In genomic region chr1:139425006-139425405, GRCm38 (mm10) we compare ENCODE assay signal across 9 mouse cellular contexts. TPM values are rescaled to one million over a fixed set of nuclear protein-coding genes. Genes with fewer than 3 reads are reported as not detected.
DNase-seq lines count a peak whose midpoint lies in the region; ATAC-seq and TF ChIP-seq lines count a peak whose summit lies in the region.
"Had no signal": no experiment of that assay in that cellular context is flagged by ENCODE, and none has a peak within 500 bp of the region (broad histone marks: within the 10 kb centered on the region; RNA-seq: fewer than 3 reads in every experiment).

No protein-coding gene starts in this region.

- H3K4me2 ChIP-seq in heart, embryonic 16.5 days (ENCODE audit: low read depth, low read length): peak overlapping the region; percentile 78
- H3K4me2 ChIP-seq in midbrain, embryonic 15.5 days: peak overlapping the region; percentile 65

- no peak for TF ChIP-seq EP300 in heart, adult 2 months (IDR thresholded peaks at IDR 0.05; ENCODE audit: insufficient read depth, low read depth, low read length)

- WGBS in heart, embryonic 16.5 days: 30% methylated on average over 3 of the region's 3 CpGs
- 42% methylated on average over 3 of the region's 3 CpGs for WGBS in heart, adult 2 months
- WGBS in midbrain, embryonic 15.5 days: 31% methylated on average over 3 of the region's 3 CpGs

- TF ChIP-seq POLR2A in heart, adult 2 months (IDR thresholded peaks at IDR 0.05; ENCODE audit: insufficient read depth, low read depth, low read length): no peak
- no peak for TF ChIP-seq POLR2A in embryonic fibroblast, embryonic 13.5 days (IDR thresholded peaks at IDR 0.05; ENCODE audit: low read depth, low read length)

- intact Hi-C loops in heart, adult 2 months (cut with DNase I): loop anchor here (10.0 kb wide), 1 partner anchor 580 kb away; the partner anchor contains the start of gene Lhx9

- peaks cover 3% of the 10 kb centered on the region; the same call in 1 of the 2 replicates for H3K79me2 ChIP-seq in heart, adult 2 months (replicated peaks; ENCODE audit: control insufficient read depth, insufficient read depth, low read length)

- H3K27me3 ChIP-seq in heart, embryonic 16.5 days (ENCODE audit: control insufficient read depth, insufficient read depth, low read length): no peaks in the 10 kb centered on the region
- no peaks in the 10 kb centered on the region for H3K27me3 ChIP-seq in heart, adult 2 months (ENCODE audit: control insufficient read depth, insufficient read depth, low read length)
- H3K27me3 ChIP-seq in midbrain, embryonic 15.5 days (replicated peaks): no peaks in the 10 kb centered on the region

- no peak for DNase-seq in heart, adult 2 months
- DNase-seq in kidney, adult 9 months: peak; percentile 20
- DNase-seq in spleen, postnatal 14 days (ENCODE audit: low spot score in 2 of 2): no peak
- no peak for DNase-seq in frontal cortex, postnatal 25 days (ENCODE audit: low spot score in 2 of 2)
- no peak for DNase-seq in ovary, postnatal 14 days (ENCODE audit: low spot score)
- DNase-seq: cerebellum, postnatal 36 days had no signal

- peak overlapping the region; percentile 52 for H3K4me3 ChIP-seq in heart, embryonic 16.5 days (ENCODE audit: low read length)
- H3K4me3 ChIP-seq in heart, adult 2 months: no peak overlapping the region
- H3K4me3 ChIP-seq in embryonic fibroblast, embryonic 13.5 days (ENCODE audit: insufficient read depth, low read length): peak overlapping the region; percentile 30
- peak overlapping the region; percentile 35 for H3K4me3 ChIP-seq in midbrain, embryonic 15.5 days

- no peaks in the 10 kb centered on the region for H3K9me3 ChIP-seq in heart, embryonic 16.5 days (replicated peaks; ENCODE audit: control insufficient read depth, low read length)
- no peaks in the 10 kb centered on the region for H3K9me3 ChIP-seq in midbrain, embryonic 15.5 days

- no peak overlapping the region for H3K27ac ChIP-seq in heart, embryonic 16.5 days (ENCODE audit: low read length)
- no peak overlapping the region for H3K27ac ChIP-seq in heart, adult 2 months
- H3K27ac ChIP-seq in embryonic fibroblast, embryonic 13.5 days (ENCODE audit: insufficient read depth, low read length): no peak overlapping the region
- H3K27ac ChIP-seq in midbrain, embryonic 15.5 days: no peak overlapping the region

- peaks cover 26% of the 10 kb centered on the region for H3K4me1 ChIP-seq in heart, embryonic 16.5 days (ENCODE audit: control insufficient read depth, insufficient read depth, low read length)
- H3K4me1 ChIP-seq in heart, adult 2 months (ENCODE audit: control insufficient read depth, insufficient read depth, low read length): peaks cover 17% of the 10 kb centered on the region
- peaks cover 9% of the 10 kb centered on the region for H3K4me1 ChIP-seq in embryonic fibroblast, embryonic 13.5 days (ENCODE audit: control insufficient read depth, insufficient read depth, low read length)
- peaks cover 39% of the 10 kb centered on the region for H3K4me1 ChIP-seq in midbrain, embryonic 15.5 days

- peak overlapping the region; percentile 52 for H3K9ac ChIP-seq in heart, embryonic 16.5 days (ENCODE audit: low read length)
- no peak overlapping the region for H3K9ac ChIP-seq in heart, adult 2 months (ENCODE audit: low read depth, low read length)
- H3K9ac ChIP-seq in midbrain, embryonic 15.5 days: peak overlapping the region; percentile 17; the same call in 1 of the 2 replicates

- ATAC-seq in heart, embryonic 16.5 days (replicated peaks; ENCODE audit: extremely low read depth, insufficient read depth, low FRiP score): no peak
- no peak for ATAC-seq in midbrain, embryonic 15.5 days (replicated peaks)

- no peak for TF ChIP-seq CTCF in heart, adult 2 months (IDR thresholded peaks at IDR 0.05)
- no peak for TF ChIP-seq CTCF in embryonic fibroblast, embryonic 13.5 days (IDR thresholded peaks at IDR 0.05; ENCODE audit: borderline replicate concordance, insufficient read depth, low read length)

- peaks cover 10% of the 10 kb centered on the region for H3K36me3 ChIP-seq in heart, embryonic 16.5 days (ENCODE audit: control insufficient read depth, insufficient read depth)
- H3K36me3 ChIP-seq in heart, adult 2 months (ENCODE audit: control insufficient read depth, insufficient read depth, low read length): peaks cover 29% of the 10 kb centered on the region
- peaks cover 6% of the 10 kb centered on the region; the same call in 1 of the 2 replicates for H3K36me3 ChIP-seq in midbrain, embryonic 15.5 days (replicated peaks)

RNA-seq across cellular contexts. Expression of gene Zbtb41, which starts 2.9 kb away (rescaled TPM):
- 6.3 and 7.0 TPM in 2 replicates for polyA plus RNA-seq in heart, embryonic 16.5 days (2015; fragmentation: Nextera tagmentation; extraction: Ambion mirVana)
- 10 to 100 TPM; 20.5 to 23.4 TPM for total RNA-seq in heart, adult 2 months (2021)
- polyA plus RNA-seq in heart, adult 2 months (2012; rRNA removed): 2.9 and 8.5 TPM in 2 replicates
- 38.9 and 41.1 TPM in 2 replicates for polyA plus RNA-seq in embryonic fibroblast, embryonic 13.5 days (2011; ENCODE audit: insufficient read length, low read depth, missing spikeins)
- 18.3 and 18.7 TPM in 2 replicates for polyA plus RNA-seq in midbrain, embryonic 15.5 days (2015; fragmentation: Nextera tagmentation; extraction: Ambion mirVana)

RNA-seq across cellular contexts. Expression of gene Aspm, which starts 29.6 kb away (rescaled TPM):
- 9.8 and 10.3 TPM in 2 replicates for polyA plus RNA-seq in heart, embryonic 16.5 days (2015; fragmentation: Nextera tagmentation; extraction: Ambion mirVana)
- under 1 TPM; 0.25 to 0.29 TPM for total RNA-seq in heart, adult 2 months (2021)
- 0.08 and 0.12 TPM in 2 replicates for polyA plus RNA-seq in heart, adult 2 months (2012; rRNA removed)
- 11.7 and 21.4 TPM in 2 replicates for polyA plus RNA-seq in embryonic fibroblast, embryonic 13.5 days (2011; ENCODE audit: insufficient read length, low read depth, missing spikeins)
- polyA plus RNA-seq in midbrain, embryonic 15.5 days (2015; fragmentation: Nextera tagmentation; extraction: Ambion mirVana): 2.8 TPM in 2 replicates

RNA-seq across cellular contexts. Expression of gene Crb1, which starts 48.1 kb away (rescaled TPM):
- polyA plus RNA-seq in heart, embryonic 16.5 days (2015; fragmentation: Nextera tagmentation; extraction: Ambion mirVana): 0.12 and 0.27 TPM in 2 replicates
- 1 to 10 TPM in 1 of 2 experiments, under 1 TPM in 1; 0.41 to 1.4 TPM for total RNA-seq in heart, adult 2 months (2021)
- 0.10 and 0.79 TPM in 2 replicates for polyA plus RNA-seq in heart, adult 2 months (2012; rRNA removed)
- polyA plus RNA-seq in embryonic fibroblast, embryonic 13.5 days (2011; ENCODE audit: insufficient read length, low read depth, missing spikeins): not detected in 2 replicates
- 2.4 and 3.0 TPM in 2 replicates for polyA plus RNA-seq in midbrain, embryonic 15.5 days (2015; fragmentation: Nextera tagmentation; extraction: Ambion mirVana)
